Mouse (Mus musculus): ENCODE measurements around the gene Trpc6. TPM values are rescaled to one million over a fixed set of nuclear protein-coding genes. Genes with fewer than 3 reads are reported as not detected.

Trpc6 gene
- 10.5 and 12.5 TPM in 2 replicates for polyA plus RNA-seq (2021; fragmentation: Nextera tagmentation)
- long read RNA-seq, experiment 1, transcript Trpc6-201 (13 exons, 3,259 nt) = major isoform, 10 of 33 reads
- long read RNA-seq, experiment 1, partial matches to known transcripts = 17 of 33 reads
- long read RNA-seq, experiment 1, other reads (novel, unspliced or antisense) = 2 of 33 reads
- long read RNA-seq, experiment 2, transcript Trpc6-201 (13 exons, 3,259 nt) = major isoform, 42 of 79 reads
- long read RNA-seq, experiment 2, transcript Trpc6-202 (12 exons, 2,913 nt) = minor isoform, 6 of 79 reads
- long read RNA-seq, experiment 2, partial matches to known transcripts = 9 of 79 reads
- long read RNA-seq, experiment 2, other reads (novel, unspliced or antisense) = 19 of 79 reads

DNA sequence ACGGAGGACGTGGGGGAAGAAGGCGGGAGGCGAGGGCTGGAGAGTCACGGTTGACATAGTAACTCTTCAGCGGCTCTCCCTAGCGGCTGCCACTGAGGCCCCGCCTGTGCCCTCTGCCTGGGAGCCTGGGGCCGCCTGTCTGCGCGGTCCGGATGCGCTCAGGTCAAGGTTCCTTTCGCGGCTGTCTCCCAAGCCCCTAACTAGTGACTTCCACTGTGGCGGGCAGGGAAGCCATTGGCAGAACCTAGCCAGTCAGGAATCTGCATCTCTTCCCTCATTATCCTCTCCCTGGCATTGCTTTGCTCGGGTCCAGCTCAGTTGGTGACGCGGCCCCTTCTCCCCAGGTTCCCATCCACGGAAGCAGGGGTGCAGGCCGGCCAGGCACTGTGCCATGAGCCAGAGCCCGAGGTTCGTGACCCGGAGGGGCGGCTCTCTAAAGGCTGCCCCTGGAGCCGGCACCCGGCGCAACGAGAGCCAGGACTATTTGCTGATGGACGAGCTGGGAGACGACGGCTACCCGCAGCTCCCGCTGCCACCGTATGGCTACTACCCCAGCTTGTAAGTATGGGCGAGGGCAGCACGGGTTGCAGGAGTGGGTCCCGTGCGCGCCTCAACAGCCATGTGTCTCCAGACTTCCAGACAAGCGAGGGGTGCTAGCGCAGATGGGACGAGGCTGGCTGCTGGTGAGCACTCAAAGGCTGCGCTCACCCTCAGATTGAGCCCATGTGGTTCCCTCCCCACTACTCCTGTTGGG, at the start of gene Trpc6:
Gene Trpc6, plus strand, starts transcription at position 102 of the 754 bp plus-strand sequence.

Data from layer of hippocampus, adult 6 months (tissue).